Mouse (Mus musculus): Measurements from ENCODE around the gene Sprr2a2.
"Not testable (repeated sequence)": the region's sequence is repeated elsewhere in the genome, so short reads cannot be mapped to it uniquely, and the experiment has no call there.

GRCm38 (mm10) chr3:92236463-92237189 is 20.9 kb downstream of the Sprr2a2 start:
- TF ChIP-seq MAFK (IDR thresholded peaks at IDR 0.05; ENCODE audit: borderline replicate concordance, low read depth, low read length); E2F4 (IDR thresholded peaks at IDR 0.05; ENCODE audit: borderline replicate concordance, low read depth, low read length); CTCF (IDR thresholded peaks at IDR 0.05 in 2 of 3, conservative IDR thresholded peaks at IDR 0.05 in 1 of 3; ENCODE audit: control insufficient read depth in 1 of 3, insufficient read depth in 1 of 3, low read depth in 2 of 3, low read length in 3 of 3, poor library complexity in 1 of 3, severe bottlenecking in 1 of 3); POLR2A (IDR thresholded peaks at IDR 0.05; ENCODE audit: control insufficient read depth in 1 of 2, insufficient read depth in 1 of 2, low read depth in 1 of 2, low read length in 2 of 2, poor library complexity in 1 of 2); ELF1 (IDR thresholded peaks at IDR 0.05; ENCODE audit: low read depth, low read length); TBP (IDR thresholded peaks at IDR 0.05; ENCODE audit: low read depth, low read length); SIN3A (IDR thresholded peaks at IDR 0.05; ENCODE audit: low read length); EP300 (IDR thresholded peaks at IDR 0.05; ENCODE audit: low read depth in 1 of 2, low read length in 2 of 2); CHD2 (IDR thresholded peaks at IDR 0.05; ENCODE audit: low read length); USF1 (IDR thresholded peaks at IDR 0.05; ENCODE audit: low read depth, low read length); HCFC1 (IDR thresholded peaks at IDR 0.05; ENCODE audit: low read depth, low read length); POLR2AphosphoS5 (IDR thresholded peaks at IDR 0.05; ENCODE audit: borderline replicate concordance, low read depth, low read length): not testable (repeated sequence)
